Mouse (Mus musculus): ENCODE measurements around the gene Sdk1.
"Not testable (repeated sequence)": the region's sequence is repeated elsewhere in the genome, so short reads cannot be mapped to it uniquely, and the experiment has no call there.

The Sdk1 gene

DNA sequence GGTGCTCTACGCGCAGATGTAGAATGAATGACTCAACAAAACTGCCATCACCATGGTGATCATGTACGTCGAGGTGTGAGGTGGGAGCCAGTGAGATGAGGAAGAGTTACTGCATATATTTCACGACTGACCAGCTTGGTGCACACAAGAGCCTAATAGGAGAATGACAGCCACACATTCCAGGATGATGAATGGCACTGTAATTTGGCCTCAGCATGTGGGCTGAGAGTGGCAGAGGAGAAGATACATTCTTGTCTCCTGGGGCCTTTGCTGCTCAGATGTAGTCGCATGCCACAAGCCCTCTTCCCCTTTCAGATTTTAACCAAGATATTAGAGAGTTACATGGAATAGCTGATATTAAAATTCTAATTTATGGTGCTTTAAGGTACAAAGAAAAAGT, 264.0 kb downstream of the Sdk1 start:
- no peak for DNase-seq

DNA sequence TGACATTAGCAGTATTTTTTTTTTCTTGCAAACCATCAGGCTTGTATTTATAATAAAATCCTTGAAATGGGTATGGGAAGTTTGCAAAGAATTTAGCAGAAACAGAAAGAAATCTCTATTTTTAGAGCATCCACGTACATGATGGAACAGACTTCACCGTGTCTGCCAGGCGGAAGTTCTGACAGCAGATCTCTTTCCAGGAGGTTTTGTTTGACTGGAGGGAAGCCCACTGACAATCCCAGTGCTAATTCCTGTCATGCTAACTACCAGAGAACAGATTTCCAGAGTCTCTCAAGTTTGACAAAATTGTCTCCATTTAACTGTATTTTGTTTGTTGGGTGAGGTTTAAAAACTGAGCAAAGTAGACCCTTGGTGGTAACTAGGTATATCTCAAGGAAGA, 265.1 kb downstream of the Sdk1 start:
- no peak for DNase-seq

GRCm38 (mm10) chr5:141524801-141525715, 283.8 kb downstream of the Sdk1 start:
- no peak for DNase-seq

GRCm38 (mm10) chr5:141540193-141540592, 298.9 kb downstream of the Sdk1 start:
- no peak for DNase-seq

DNA sequence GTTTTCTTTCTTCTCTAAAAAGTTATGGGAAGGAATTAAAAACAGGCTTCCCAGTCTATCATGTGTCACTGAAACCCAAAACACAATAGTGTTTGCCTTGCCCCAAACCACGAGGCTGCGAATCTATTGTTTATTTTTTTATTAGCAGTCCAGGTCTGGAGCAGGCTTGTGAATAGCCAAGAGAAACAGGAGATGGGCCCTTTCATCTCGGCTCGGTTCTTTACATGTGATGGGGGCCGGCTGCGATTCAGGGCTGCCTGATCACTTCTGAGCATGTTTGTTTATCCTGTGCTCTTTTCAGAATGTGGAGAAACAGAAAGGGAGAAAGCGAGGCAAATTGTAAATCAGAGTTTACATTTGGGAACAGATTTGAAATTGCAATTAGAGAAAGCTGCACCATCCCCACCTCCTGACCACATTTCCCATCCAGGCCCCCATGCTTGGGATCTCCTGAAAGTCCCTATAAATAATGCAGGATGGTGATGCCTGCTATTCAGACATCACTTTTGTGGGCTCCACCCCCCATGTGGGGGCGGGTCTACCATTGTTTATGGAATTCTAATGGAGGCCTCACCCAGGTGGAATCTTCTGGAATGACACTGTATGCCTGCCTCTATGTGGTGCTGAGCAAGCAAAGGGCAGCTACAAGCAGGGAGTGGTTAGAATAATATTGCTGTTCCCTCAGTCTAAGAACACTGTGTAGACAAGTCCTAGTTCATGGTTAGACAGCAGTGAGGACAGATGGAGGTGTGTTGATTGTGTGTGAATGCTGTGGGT, 301.8 kb downstream of the Sdk1 start:
- DNase-seq, result no peak

DNA sequence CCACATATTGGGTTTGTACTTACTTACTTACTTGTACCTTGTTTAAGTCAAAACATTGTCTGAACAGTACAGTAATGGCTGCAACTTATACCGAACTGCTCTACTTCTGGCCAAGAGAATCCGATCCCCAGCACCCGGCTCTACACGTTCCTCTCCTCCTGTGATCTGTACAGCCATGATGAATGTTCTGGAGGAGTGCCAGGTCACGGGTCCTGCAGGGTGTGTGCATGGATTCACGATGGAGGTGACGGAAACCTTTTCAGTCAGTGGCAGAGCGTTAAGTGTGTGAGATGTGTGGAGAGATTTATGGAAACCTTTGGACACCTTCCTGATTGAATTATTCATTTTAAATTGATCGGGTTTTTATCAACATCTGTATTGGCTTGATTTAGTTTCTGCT, 312.2 kb downstream of the Sdk1 start:
- no peak for DNase-seq

DNA sequence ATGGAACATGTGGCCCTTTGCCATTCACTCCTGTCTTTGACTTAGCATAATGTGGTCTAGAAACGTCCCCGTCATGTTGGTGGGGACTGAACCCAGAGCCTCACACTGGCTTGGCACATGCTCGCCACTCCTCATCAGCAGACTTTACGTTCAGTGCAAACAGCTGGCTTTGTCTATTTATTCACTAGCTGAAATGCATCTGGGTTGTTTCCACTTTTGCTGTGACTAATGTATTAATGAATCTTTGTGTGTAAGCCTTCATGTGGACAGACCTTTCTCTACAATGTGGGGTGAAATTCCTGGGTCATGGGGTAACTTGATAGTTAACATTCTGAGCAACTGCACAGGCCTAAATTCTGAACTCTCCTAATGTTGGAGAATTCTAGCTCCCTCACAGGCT, 317.4 kb downstream of the Sdk1 start:
- DNase-seq, result no peak

- DNase-seq, result no peak
These were observed 319.0 kb downstream of the Sdk1 start for GRCm38 (mm10) chr5:141560325-141560724.

GRCm38 (mm10) chr5:141561989-141562560, 320.8 kb downstream of the Sdk1 start:
- no peak for DNase-seq

- DNase-seq, result no peak
These were observed 322.9 kb downstream of the Sdk1 start for GRCm38 (mm10) chr5:141564197-141564596.

DNA sequence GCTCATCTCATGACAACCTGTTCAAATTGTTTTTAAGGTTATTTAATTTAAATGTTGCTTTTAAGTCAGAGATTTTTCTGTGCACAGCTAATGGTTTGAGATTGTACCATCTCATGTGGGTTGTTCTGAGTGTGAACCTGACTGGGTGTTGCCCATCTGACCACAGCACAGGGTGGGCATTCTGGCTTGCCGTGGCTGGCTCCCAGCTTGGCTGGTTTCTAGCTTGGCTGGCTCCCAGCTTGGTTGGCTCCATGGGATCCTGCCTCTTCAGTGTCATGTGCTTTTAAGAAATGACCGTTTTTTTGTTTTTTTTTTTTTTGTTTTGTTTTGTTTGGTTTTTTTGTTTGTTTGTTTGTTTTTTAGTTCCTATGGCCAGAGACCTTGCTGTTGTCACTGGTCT, 326.8 kb downstream of the Sdk1 start:
- DNase-seq, result no peak

GRCm38 (mm10) chr5:141570442-141570841, 329.2 kb downstream of the Sdk1 start:
- DNase-seq, result no peak

- peak; percentile 10 for DNase-seq
These were observed 333.0 kb downstream of the Sdk1 start for GRCm38 (mm10) chr5:141574263-141574662.

DNA sequence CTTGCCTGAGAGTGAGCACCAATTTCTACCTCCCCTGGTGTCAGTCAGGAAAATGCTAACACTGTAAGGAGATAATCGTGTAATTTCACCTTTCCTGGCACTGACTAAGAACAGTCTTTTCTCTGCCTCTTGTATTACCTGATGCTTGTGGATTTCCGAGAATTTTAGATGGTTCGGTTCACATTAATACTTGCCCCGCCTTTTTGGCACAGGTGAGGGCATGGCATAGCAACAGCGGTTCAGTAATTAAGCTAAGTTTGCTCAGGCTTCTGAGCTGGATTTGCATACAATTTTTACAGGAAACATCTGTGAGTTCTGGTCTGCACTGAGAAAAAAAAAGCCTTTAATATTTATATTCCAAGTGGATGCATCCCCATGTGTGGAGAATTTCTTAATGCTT, 350.0 kb downstream of the Sdk1 start:
- DNase-seq, result no peak

GRCm38 (mm10) chr5:141612721-141613120, 371.4 kb downstream of the Sdk1 start:
- DNase-seq, result no peak

- DNase-seq, result no peak
These were observed 374.5 kb downstream of the Sdk1 start for GRCm38 (mm10) chr5:141615763-141616162.

DNA sequence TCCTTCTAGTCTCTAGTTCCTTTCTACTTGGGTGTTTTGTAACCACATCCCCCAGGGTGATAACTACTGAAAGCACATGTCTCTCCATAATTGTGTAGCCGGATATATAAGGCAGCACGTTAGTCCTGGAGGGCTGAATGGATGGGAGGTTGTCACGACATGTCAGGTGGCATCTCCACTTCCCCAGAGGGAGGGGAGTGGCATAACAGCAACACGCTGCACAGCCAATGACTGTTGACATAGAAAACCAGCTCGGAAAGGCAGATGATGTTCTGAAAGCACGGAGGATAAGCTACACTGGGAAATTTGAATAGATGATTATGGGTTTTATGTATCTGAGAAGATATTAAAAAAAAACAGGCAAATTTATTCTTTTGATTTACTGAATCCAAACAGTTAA, 376.4 kb downstream of the Sdk1 start:
- no peak for DNase-seq

- DNase-seq, result peak; percentile 1
These were observed 384.1 kb downstream of the Sdk1 start for GRCm38 (mm10) chr5:141625401-141625800.

DNA sequence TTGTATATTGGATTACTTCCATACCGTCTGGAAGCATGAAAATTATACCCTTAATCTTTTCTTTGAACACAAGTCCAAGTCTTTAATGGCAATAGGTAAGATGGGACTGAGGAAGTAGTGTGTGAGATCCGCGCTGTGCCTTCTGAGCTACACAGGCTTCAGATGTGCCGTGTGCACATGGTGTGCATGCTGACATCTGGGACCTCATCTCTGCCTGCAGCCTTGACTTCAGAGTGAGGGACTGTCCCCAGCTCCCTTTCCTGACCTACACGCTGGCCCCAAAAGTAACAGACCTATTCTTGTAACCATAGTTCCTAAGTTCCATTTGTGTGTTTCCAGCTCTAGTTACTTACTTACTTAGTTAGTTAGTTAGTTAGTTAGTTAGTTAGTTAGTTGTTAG, 390.4 kb downstream of the Sdk1 start:
- no peak for DNase-seq

DNA sequence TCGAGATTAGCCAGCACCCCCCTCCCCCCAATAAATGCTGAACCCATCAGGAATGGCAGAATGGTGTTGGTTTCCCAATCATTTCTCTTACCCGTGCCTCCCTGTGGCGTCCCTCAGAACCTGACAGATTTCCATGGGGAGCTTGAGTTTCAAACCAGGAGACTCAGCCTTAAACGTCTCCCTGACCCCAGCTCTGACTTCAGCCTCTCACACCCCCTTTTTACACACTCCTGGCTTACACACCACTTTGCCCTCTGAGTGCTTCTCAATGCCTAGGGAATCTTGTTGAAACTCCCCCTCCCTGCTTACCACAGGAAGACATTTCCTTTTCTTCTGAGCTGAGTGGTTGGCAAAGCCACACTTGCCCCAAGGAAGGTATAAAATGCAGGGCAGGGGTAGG, 392.0 kb downstream of the Sdk1 start:
- DNase-seq, result no peak

GRCm38 (mm10) chr5:141636406-141636805, 395.1 kb downstream of the Sdk1 start:
- DNase-seq, result no peak

GRCm38 (mm10) chr5:141637054-141637453, 395.8 kb downstream of the Sdk1 start:
- DNase-seq, result not testable (repeated sequence)

DNA sequence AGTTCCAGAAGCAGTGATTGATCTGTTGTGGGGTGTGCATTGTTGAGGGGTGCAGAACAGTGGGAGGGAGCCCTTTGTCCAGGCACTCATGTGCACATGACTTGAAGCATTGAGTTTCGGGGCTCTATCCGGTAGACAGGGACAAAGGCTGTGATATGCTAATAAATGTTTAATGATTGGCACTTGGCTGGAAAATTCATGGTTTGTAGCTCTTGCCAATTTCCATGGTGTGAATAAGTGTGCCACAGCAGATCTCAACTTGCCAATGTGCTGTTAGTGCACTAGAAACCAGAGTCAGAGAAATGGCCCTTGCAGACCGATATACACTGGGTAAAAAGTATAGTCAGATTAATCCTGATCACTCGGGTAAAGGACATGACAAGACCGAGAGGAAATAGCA, 404.4 kb downstream of the Sdk1 start:
- DNase-seq, result no peak

- no peak for DNase-seq
These were observed 405.3 kb downstream of the Sdk1 start for GRCm38 (mm10) chr5:141646621-141647020.
